Mouse (Mus musculus): Measurements from ENCODE around the gene Sptbn1. TPM values are rescaled to one million over a fixed set of nuclear protein-coding genes. Genes with fewer than 3 reads are reported as not detected.

Gene Sptbn1
- polyA plus RNA-seq, 1 experiment from 2014 or later = 61.9 TPM

- no peaks in the 10 kb centered on the region for H3K9me3 ChIP-seq (replicated peaks)
- no peak overlapping the region for H3K27ac ChIP-seq (replicated peaks)
- DNase-seq (ENCODE audit: low spot score) = no peak
- no peak overlapping the region for H3K4me3 ChIP-seq
- H3K27me3 ChIP-seq (ENCODE audit: low read depth, poor library complexity, severe bottlenecking) = no peaks in the 10 kb centered on the region
- peaks cover 24% of the 10 kb centered on the region for H3K36me3 ChIP-seq
- H3K4me1 ChIP-seq = peaks cover 37% of the 10 kb centered on the region
- 61% methylated on average over 8 of the region's 8 CpGs for WGBS
Measured at GRCm38 (mm10) chr11:30158028-30158700, 109.8 kb downstream of the Sptbn1 start.

- no peak overlapping the region for H3K4me3 ChIP-seq
- no peak overlapping the region for H3K27ac ChIP-seq (replicated peaks)
- no peak for DNase-seq (ENCODE audit: low spot score)
- 87% methylated on average over 2 of the region's 2 CpGs for WGBS
- peaks cover 27% of the 10 kb centered on the region for H3K4me1 ChIP-seq
- H3K9me3 ChIP-seq (replicated peaks) = no peaks in the 10 kb centered on the region
- peaks cover 45% of the 10 kb centered on the region for H3K36me3 ChIP-seq
- H3K27me3 ChIP-seq (ENCODE audit: low read depth, poor library complexity, severe bottlenecking) = no peaks in the 10 kb centered on the region
Measured at GRCm38 (mm10) chr11:30155887-30156286, 112.1 kb downstream of the Sptbn1 start.

DNA sequence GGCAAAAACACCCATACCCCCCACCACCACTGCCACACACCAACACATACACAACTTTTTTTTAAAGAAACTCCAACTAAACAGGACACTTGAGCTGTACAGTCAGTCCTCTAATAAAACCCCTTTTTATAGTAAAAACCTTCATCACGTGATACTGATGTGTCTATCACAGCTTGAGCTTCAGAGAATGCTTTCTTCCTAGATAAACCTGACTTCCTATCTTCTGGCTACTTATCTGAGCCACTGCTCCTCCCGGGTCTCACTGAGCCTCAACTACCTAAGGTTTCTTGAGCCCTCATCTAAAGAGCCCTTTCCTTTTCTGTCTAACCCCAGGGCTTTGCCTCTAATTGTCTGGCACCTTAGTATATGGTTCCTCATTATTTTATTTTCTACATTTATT, 113.0 kb downstream of the Sptbn1 start:
- Histone ChIP-seq H3K4me1 (peaks cover 19% of the 10 kb centered on the region), H3K9me3 (replicated peaks) (no peaks in the 10 kb centered on the region), H3K36me3 (peaks cover 54% of the 10 kb centered on the region), H3K4me3 (no peak overlapping the region), H3K27me3 (ENCODE audit: low read depth, poor library complexity, severe bottlenecking) (no peaks in the 10 kb centered on the region), H3K27ac (replicated peaks) (no peak overlapping the region)
- 90% methylated on average over 2 of the region's 2 CpGs for WGBS
- DNase-seq (ENCODE audit: low spot score) = no peak

- H3K9me3 ChIP-seq (replicated peaks) = no peaks in the 10 kb centered on the region
- H3K4me1 ChIP-seq = no peaks in the 10 kb centered on the region
- DNase-seq (ENCODE audit: low spot score) = no peak
- H3K27ac ChIP-seq (replicated peaks) = no peak overlapping the region
- H3K36me3 ChIP-seq = peaks cover 82% of the 10 kb centered on the region
- no peaks in the 10 kb centered on the region for H3K27me3 ChIP-seq (ENCODE audit: low read depth, poor library complexity, severe bottlenecking)
- no peak overlapping the region for H3K4me3 ChIP-seq
- WGBS = 93% methylated on average over 5 of the region's 5 CpGs
Measured at GRCm38 (mm10) chr11:30148888-30149287, 119.1 kb downstream of the Sptbn1 start.

DNA sequence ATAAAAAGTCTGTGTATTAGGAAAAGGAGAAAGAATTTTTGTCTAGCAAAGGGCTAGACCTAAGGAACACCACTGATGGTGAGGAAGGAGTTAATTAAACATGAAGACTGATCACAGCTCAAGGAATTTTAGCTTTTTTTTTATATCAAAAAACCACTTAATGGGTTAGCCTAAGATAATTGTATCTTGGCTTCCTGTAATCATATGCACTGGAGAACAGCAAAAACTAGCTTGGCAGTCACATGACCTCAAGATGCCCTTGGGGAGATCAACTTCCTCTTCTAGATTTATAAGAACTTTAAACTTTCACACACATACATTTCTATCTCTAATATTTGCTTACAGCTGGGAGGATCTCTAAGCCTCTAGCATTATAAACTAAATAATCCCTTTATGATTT, 119.6 kb downstream of the Sptbn1 start:
- H3K36me3 ChIP-seq = peaks cover 80% of the 10 kb centered on the region
- DNase-seq (ENCODE audit: low spot score) = no peak
- H3K27ac ChIP-seq (replicated peaks) = no peak overlapping the region
- no peaks in the 10 kb centered on the region for H3K4me1 ChIP-seq
- H3K9me3 ChIP-seq (replicated peaks) = no peaks in the 10 kb centered on the region
- no peaks in the 10 kb centered on the region for H3K27me3 ChIP-seq (ENCODE audit: low read depth, poor library complexity, severe bottlenecking)
- no peak overlapping the region for H3K4me3 ChIP-seq

DNA sequence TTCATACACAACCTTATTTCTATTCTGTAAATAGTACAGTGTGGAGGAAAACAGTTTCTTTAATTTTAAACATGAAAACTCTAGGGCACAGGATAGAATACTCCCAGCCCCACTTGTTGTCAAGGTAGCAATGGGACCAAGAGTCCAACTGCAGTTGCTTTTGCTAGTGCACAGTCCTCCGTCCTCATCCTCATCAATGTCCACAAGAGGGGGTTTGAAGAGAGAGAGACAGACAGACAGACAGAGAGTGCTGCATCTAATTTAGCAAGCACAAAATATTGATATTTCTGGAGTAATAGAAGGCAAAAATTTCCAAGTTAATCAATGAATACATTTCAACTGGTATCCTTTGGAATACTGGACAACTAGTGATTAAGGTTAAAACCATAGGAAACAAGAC, 120.1 kb downstream of the Sptbn1 start:
- H3K9me3 ChIP-seq (replicated peaks) = no peaks in the 10 kb centered on the region
- no peak for DNase-seq (ENCODE audit: low spot score)
- H3K27ac ChIP-seq (replicated peaks) = no peak overlapping the region
- WGBS = 94% methylated on average over 1 of the region's 1 CpGs
- no peak overlapping the region for H3K4me3 ChIP-seq
- H3K4me1 ChIP-seq = no peaks in the 10 kb centered on the region
- no peaks in the 10 kb centered on the region for H3K27me3 ChIP-seq (ENCODE audit: low read depth, poor library complexity, severe bottlenecking)
- H3K36me3 ChIP-seq = peaks cover 78% of the 10 kb centered on the region

GRCm38 (mm10) chr11:30143090-30143489, 124.9 kb downstream of the Sptbn1 start:
- 87% methylated on average over 6 of the region's 6 CpGs for WGBS
- Histone ChIP-seq H3K36me3 (peaks cover 91% of the 10 kb centered on the region), H3K27me3 (ENCODE audit: low read depth, poor library complexity, severe bottlenecking) (no peaks in the 10 kb centered on the region), H3K4me1 (no peaks in the 10 kb centered on the region), H3K9me3 (replicated peaks) (no peaks in the 10 kb centered on the region), H3K27ac (replicated peaks) (no peak overlapping the region), H3K4me3 (no peak overlapping the region)
- no peak for DNase-seq (ENCODE audit: low spot score)

GRCm38 (mm10) chr11:30139165-30139826, 128.7 kb downstream of the Sptbn1 start:
- no peaks in the 10 kb centered on the region for H3K4me1 ChIP-seq
- H3K4me3 ChIP-seq = no peak overlapping the region
- peaks cover 95% of the 10 kb centered on the region for H3K36me3 ChIP-seq
- 89% methylated on average over 17 of the region's 17 CpGs for WGBS
- H3K9me3 ChIP-seq (replicated peaks) = no peaks in the 10 kb centered on the region
- DNase-seq (ENCODE audit: low spot score) = no peak
- H3K27me3 ChIP-seq (ENCODE audit: low read depth, poor library complexity, severe bottlenecking) = no peaks in the 10 kb centered on the region
- H3K27ac ChIP-seq (replicated peaks) = no peak overlapping the region

- no peak overlapping the region for H3K4me3 ChIP-seq
Measured at GRCm38 (mm10) chr11:30137081-30137480, 130.9 kb downstream of the Sptbn1 start.

DNA sequence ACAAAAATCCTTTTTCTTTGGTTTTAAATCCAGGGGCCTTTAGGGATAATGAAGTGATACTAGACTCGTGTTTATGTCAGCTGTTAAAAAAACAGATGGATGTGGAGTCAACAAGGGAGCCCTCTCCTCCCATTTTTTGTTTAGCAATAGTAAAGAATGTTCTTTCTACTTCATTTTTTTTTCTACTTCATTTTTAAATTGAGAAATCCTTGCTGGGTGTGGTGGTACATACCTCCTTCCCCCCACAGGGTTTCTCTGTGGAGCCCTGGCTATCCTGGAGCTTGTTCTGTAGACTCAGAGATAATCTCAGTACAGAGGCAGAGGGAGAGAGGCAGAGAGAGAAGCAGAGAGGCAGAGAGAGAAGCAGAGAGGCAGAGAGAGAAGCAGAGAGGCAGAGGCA, 133.9 kb downstream of the Sptbn1 start:
- H3K9me3 ChIP-seq (replicated peaks) = no peaks in the 10 kb centered on the region
- H3K36me3 ChIP-seq = peaks cover 89% of the 10 kb centered on the region
- no peak overlapping the region for H3K27ac ChIP-seq (replicated peaks)
- no peak overlapping the region for H3K4me3 ChIP-seq
- H3K27me3 ChIP-seq (ENCODE audit: low read depth, poor library complexity, severe bottlenecking) = no peaks in the 10 kb centered on the region
- 80% methylated on average over 1 of the region's 1 CpGs for WGBS
- DNase-seq (ENCODE audit: low spot score) = no peak
- H3K4me1 ChIP-seq = no peaks in the 10 kb centered on the region

More at GRCm38 (mm10) chr11:30137081-30137480, 130.9 kb downstream of the Sptbn1 start:
- Histone ChIP-seq H3K36me3 (peaks cover 95% of the 10 kb centered on the region), H3K9me3 (replicated peaks) (no peaks in the 10 kb centered on the region), H3K27ac (replicated peaks) (no peak overlapping the region), H3K4me1 (no peaks in the 10 kb centered on the region), H3K27me3 (ENCODE audit: low read depth, poor library complexity, severe bottlenecking) (no peaks in the 10 kb centered on the region)
- WGBS = 89% methylated on average over 12 of the region's 12 CpGs
- no peak for DNase-seq (ENCODE audit: low spot score)

DNA sequence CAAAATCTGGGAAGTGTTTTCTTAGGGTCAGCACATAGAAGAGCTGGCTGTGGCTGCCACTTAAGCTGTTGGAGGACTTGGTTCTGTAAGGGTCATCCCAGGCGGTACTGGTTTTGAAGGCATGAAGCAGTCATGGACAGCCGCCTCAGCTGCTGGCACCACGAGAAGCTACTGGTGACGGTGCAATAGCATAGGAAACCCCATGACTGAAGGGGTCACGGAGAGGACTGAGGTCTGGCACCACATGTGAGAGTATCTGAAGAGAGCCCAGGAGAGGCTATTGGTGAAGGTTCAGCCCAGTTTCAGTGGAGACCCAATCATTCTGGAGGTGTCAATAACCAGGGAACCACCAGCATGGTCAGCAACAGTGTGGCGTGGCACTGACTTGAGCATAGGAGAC, 135.4 kb downstream of the Sptbn1 start:
- Histone ChIP-seq H3K36me3 (peaks cover 89% of the 10 kb centered on the region), H3K9me3 (replicated peaks) (no peaks in the 10 kb centered on the region), H3K4me3 (no peak overlapping the region), H3K27ac (replicated peaks) (no peak overlapping the region), H3K27me3 (ENCODE audit: low read depth, poor library complexity, severe bottlenecking) (no peaks in the 10 kb centered on the region), H3K4me1 (no peaks in the 10 kb centered on the region)
- WGBS = 92% methylated on average over 6 of the region's 6 CpGs
- no peak for DNase-seq (ENCODE audit: low spot score)

- DNase-seq (ENCODE audit: low spot score) = no peak
- 82% methylated on average over 4 of the region's 4 CpGs for WGBS
- Histone ChIP-seq H3K4me1 (no peaks in the 10 kb centered on the region), H3K4me3 (no peak overlapping the region), H3K36me3 (peaks cover 87% of the 10 kb centered on the region), H3K9me3 (replicated peaks) (no peaks in the 10 kb centered on the region), H3K27me3 (ENCODE audit: low read depth, poor library complexity, severe bottlenecking) (no peaks in the 10 kb centered on the region), H3K27ac (replicated peaks) (no peak overlapping the region)
Measured at GRCm38 (mm10) chr11:30131640-30132039, 136.3 kb downstream of the Sptbn1 start.

GRCm38 (mm10) chr11:30129339-30129738, 138.6 kb downstream of the Sptbn1 start:
- H3K36me3 ChIP-seq = peaks cover 77% of the 10 kb centered on the region
- H3K27ac ChIP-seq (replicated peaks) = no peak overlapping the region
- no peak for DNase-seq (ENCODE audit: low spot score)
- H3K27me3 ChIP-seq (ENCODE audit: low read depth, poor library complexity, severe bottlenecking) = no peaks in the 10 kb centered on the region
- WGBS = 91% methylated on average over 7 of the region's 7 CpGs
- no peak overlapping the region for H3K4me3 ChIP-seq
- no peaks in the 10 kb centered on the region for H3K9me3 ChIP-seq (replicated peaks)
- no peaks in the 10 kb centered on the region for H3K4me1 ChIP-seq

Data from midbrain, embryonic 10.5 days (tissue).